Mouse (Mus musculus): ENCODE measurements at regions not wholly inside any gene's neighbourhood (a gene's known extent, or its start where the extent isn't known, plus 50 kb on each side); places are given as distances from the start of the nearest gene placed in this dataset.
A peak's percentile ranks its signal among the peaks of the same experiment; 100 is the strongest.

GRCm38 (mm10) chr17:52085834-52086233, 252.7 kb upstream of the Satb1 start:
- 69% methylated on average over 4 of the region's 4 CpGs for WGBS
- no peak overlapping the region for H3K9ac ChIP-seq (ENCODE audit: low read length)

DNA sequence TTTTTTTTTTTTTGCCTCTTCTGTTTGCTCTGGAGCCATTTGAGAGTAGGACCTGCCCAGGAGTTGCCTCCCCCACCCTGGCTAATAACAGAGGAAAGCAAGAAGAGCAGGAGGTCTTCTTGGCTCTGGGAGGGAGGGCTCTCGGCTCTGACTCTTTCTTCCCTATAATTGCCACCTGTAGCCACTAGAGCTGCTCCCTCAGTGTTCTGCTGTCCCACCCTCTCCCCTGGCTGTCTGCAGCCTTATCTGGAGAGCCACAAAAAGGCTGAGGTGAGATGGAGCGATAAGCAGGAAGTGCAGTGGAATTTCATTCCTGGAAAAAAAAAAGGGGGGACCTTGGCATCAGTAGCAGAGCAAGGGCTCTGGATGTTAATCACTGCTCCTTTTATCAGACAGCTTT, 251.4 kb upstream of the Satb1 start:
- H3K27ac ChIP-seq (ENCODE audit: low read length), result no peak overlapping the region
- H3K4me2 ChIP-seq (ENCODE audit: low read depth, low read length), result no peak overlapping the region
- no peaks in the 10 kb centered on the region for H3K36me3 ChIP-seq (ENCODE audit: control insufficient read depth, insufficient read depth)
- WGBS, result 33% methylated on average over 2 of the region's 2 CpGs
- no peaks in the 10 kb centered on the region for H3K9me3 ChIP-seq (replicated peaks; ENCODE audit: control insufficient read depth, low read length)
- no peak overlapping the region for H3K4me3 ChIP-seq (ENCODE audit: low read length)
- no peak overlapping the region for H3K9ac ChIP-seq (ENCODE audit: low read length)
- no peak for ATAC-seq (replicated peaks; ENCODE audit: extremely low read depth, insufficient read depth, low FRiP score)
- no peaks in the 10 kb centered on the region for H3K4me1 ChIP-seq (ENCODE audit: control insufficient read depth, insufficient read depth, low read length)
- no peaks in the 10 kb centered on the region for H3K27me3 ChIP-seq (ENCODE audit: control insufficient read depth, insufficient read depth, low read length)

More at GRCm38 (mm10) chr17:52085834-52086233, 252.7 kb upstream of the Satb1 start:
- Histone ChIP-seq H3K27ac (ENCODE audit: low read length) (no peak overlapping the region), H3K36me3 (ENCODE audit: control insufficient read depth, insufficient read depth) (no peaks in the 10 kb centered on the region), H3K4me2 (ENCODE audit: low read depth, low read length) (no peak overlapping the region), H3K4me3 (ENCODE audit: low read length) (no peak overlapping the region), H3K27me3 (ENCODE audit: control insufficient read depth, insufficient read depth, low read length) (no peaks in the 10 kb centered on the region), H3K4me1 (ENCODE audit: control insufficient read depth, insufficient read depth, low read length) (no peaks in the 10 kb centered on the region), H3K9me3 (replicated peaks; ENCODE audit: control insufficient read depth, low read length) (no peaks in the 10 kb centered on the region)
- no peak for ATAC-seq (replicated peaks; ENCODE audit: extremely low read depth, insufficient read depth, low FRiP score)

GRCm38 (mm10) chr17:52079316-52079715, 246.2 kb upstream of the Satb1 start:
- Histone ChIP-seq H3K4me3 (ENCODE audit: low read length) (no peak overlapping the region), H3K27ac (ENCODE audit: low read length) (no peak overlapping the region), H3K4me2 (ENCODE audit: low read depth, low read length) (no peak overlapping the region), H3K9me3 (replicated peaks; ENCODE audit: control insufficient read depth, low read length) (no peaks in the 10 kb centered on the region), H3K36me3 (ENCODE audit: control insufficient read depth, insufficient read depth) (no peaks in the 10 kb centered on the region), H3K4me1 (ENCODE audit: control insufficient read depth, insufficient read depth, low read length) (no peaks in the 10 kb centered on the region), H3K27me3 (ENCODE audit: control insufficient read depth, insufficient read depth, low read length) (no peaks in the 10 kb centered on the region), H3K9ac (ENCODE audit: low read length) (no peak overlapping the region)
- WGBS, result 76% methylated on average over 7 of the region's 7 CpGs
- no peak for ATAC-seq (replicated peaks; ENCODE audit: extremely low read depth, insufficient read depth, low FRiP score)

- Histone ChIP-seq H3K9me3 (replicated peaks; ENCODE audit: control insufficient read depth, low read length) (no peaks in the 10 kb centered on the region), H3K4me3 (ENCODE audit: low read length) (no peak overlapping the region)
- ATAC-seq (replicated peaks; ENCODE audit: extremely low read depth, insufficient read depth, low FRiP score), result no peak
Measured at GRCm38 (mm10) chr17:52078496-52078895, 245.4 kb upstream of the Satb1 start.

GRCm38 (mm10) chr17:52077951-52078350, 244.9 kb upstream of the Satb1 start:
- Histone ChIP-seq H3K4me2 (ENCODE audit: low read depth, low read length) (no peak overlapping the region), H3K27ac (ENCODE audit: low read length) (no peak overlapping the region), H3K36me3 (ENCODE audit: control insufficient read depth, insufficient read depth) (no peaks in the 10 kb centered on the region), H3K4me3 (ENCODE audit: low read length) (no peak overlapping the region), H3K4me1 (ENCODE audit: control insufficient read depth, insufficient read depth, low read length) (no peaks in the 10 kb centered on the region), H3K27me3 (ENCODE audit: control insufficient read depth, insufficient read depth, low read length) (no peaks in the 10 kb centered on the region), H3K9ac (ENCODE audit: low read length) (no peak overlapping the region), H3K9me3 (replicated peaks; ENCODE audit: control insufficient read depth, low read length) (no peaks in the 10 kb centered on the region)
- 82% methylated on average over 4 of the region's 4 CpGs for WGBS
- no peak for ATAC-seq (replicated peaks; ENCODE audit: extremely low read depth, insufficient read depth, low FRiP score)

More at GRCm38 (mm10) chr17:52078496-52078895, 245.4 kb upstream of the Satb1 start:
- no peak overlapping the region for H3K9ac ChIP-seq (ENCODE audit: low read length)
- H3K36me3 ChIP-seq (ENCODE audit: control insufficient read depth, insufficient read depth), result no peaks in the 10 kb centered on the region
- H3K27me3 ChIP-seq (ENCODE audit: control insufficient read depth, insufficient read depth, low read length), result no peaks in the 10 kb centered on the region
- no peak overlapping the region for H3K27ac ChIP-seq (ENCODE audit: low read length)
- 68% methylated on average over 8 of the region's 8 CpGs for WGBS
- no peaks in the 10 kb centered on the region for H3K4me1 ChIP-seq (ENCODE audit: control insufficient read depth, insufficient read depth, low read length)
- H3K4me2 ChIP-seq (ENCODE audit: low read depth, low read length), result no peak overlapping the region

GRCm38 (mm10) chr17:52076746-52077145, 243.7 kb upstream of the Satb1 start:
- Histone ChIP-seq H3K4me2 (ENCODE audit: low read depth, low read length) (no peak overlapping the region), H3K4me3 (ENCODE audit: low read length) (no peak overlapping the region), H3K27me3 (ENCODE audit: control insufficient read depth, insufficient read depth, low read length) (no peaks in the 10 kb centered on the region), H3K36me3 (ENCODE audit: control insufficient read depth, insufficient read depth) (no peaks in the 10 kb centered on the region), H3K27ac (ENCODE audit: low read length) (no peak overlapping the region), H3K4me1 (ENCODE audit: control insufficient read depth, insufficient read depth, low read length) (no peaks in the 10 kb centered on the region), H3K9me3 (replicated peaks; ENCODE audit: control insufficient read depth, low read length) (no peaks in the 10 kb centered on the region), H3K9ac (ENCODE audit: low read length) (no peak overlapping the region)
- 56% methylated on average over 2 of the region's 2 CpGs for WGBS
- no peak for ATAC-seq (replicated peaks; ENCODE audit: extremely low read depth, insufficient read depth, low FRiP score)

- ATAC-seq (replicated peaks; ENCODE audit: extremely low read depth, insufficient read depth, low FRiP score), result 0 out of 2 replicates have a peak, but pooled peaks have one; percentile 32
- 65% methylated on average over 2 of the region's 2 CpGs for WGBS
- Histone ChIP-seq H3K27ac (ENCODE audit: low read length) (no peak overlapping the region), H3K36me3 (ENCODE audit: control insufficient read depth, insufficient read depth) (no peaks in the 10 kb centered on the region), H3K4me3 (ENCODE audit: low read length) (no peak overlapping the region), H3K4me1 (ENCODE audit: control insufficient read depth, insufficient read depth, low read length) (no peaks in the 10 kb centered on the region), H3K9ac (ENCODE audit: low read length) (no peak overlapping the region), H3K9me3 (replicated peaks; ENCODE audit: control insufficient read depth, low read length) (no peaks in the 10 kb centered on the region), H3K4me2 (ENCODE audit: low read depth, low read length) (no peak overlapping the region), H3K27me3 (ENCODE audit: control insufficient read depth, insufficient read depth, low read length) (no peaks in the 10 kb centered on the region; the same call in 1 of the 2 replicates)
Measured at GRCm38 (mm10) chr17:52067721-52068120, 234.6 kb upstream of the Satb1 start.

- Histone ChIP-seq H3K4me1 (ENCODE audit: control insufficient read depth, insufficient read depth, low read length) (no peaks in the 10 kb centered on the region), H3K4me3 (ENCODE audit: low read length) (no peak overlapping the region), H3K9ac (ENCODE audit: low read length) (no peak overlapping the region), H3K27ac (ENCODE audit: low read length) (no peak overlapping the region), H3K9me3 (replicated peaks; ENCODE audit: control insufficient read depth, low read length) (no peaks in the 10 kb centered on the region), H3K4me2 (ENCODE audit: low read depth, low read length) (no peak overlapping the region), H3K27me3 (ENCODE audit: control insufficient read depth, insufficient read depth, low read length) (no peaks in the 10 kb centered on the region; the same call in 1 of the 2 replicates), H3K36me3 (ENCODE audit: control insufficient read depth, insufficient read depth) (no peaks in the 10 kb centered on the region)
- WGBS, result 76% methylated on average over 5 of the region's 5 CpGs
- ATAC-seq (replicated peaks; ENCODE audit: extremely low read depth, insufficient read depth, low FRiP score), result no peak
Measured at GRCm38 (mm10) chr17:52064618-52065017, 231.5 kb upstream of the Satb1 start.

DNA sequence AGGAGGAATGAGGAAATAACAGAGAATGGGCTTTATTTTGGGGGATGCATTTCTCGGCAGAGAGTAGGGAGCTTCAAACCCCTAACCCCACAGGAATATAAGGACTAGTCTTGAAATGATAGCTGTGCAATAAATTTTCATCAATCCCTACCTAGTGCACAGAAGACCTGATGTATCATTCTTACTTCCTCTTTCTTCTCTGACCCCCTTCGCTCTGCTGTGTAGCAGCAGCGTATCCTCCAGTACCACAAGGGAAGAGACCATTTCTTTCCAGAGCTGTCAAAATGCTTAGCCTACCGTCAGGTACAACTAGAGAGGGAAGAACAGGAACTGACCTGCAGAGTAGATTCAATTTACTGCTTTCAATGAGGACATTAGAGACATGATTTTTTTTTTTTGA, 230.0 kb upstream of the Satb1 start:
- ATAC-seq (replicated peaks; ENCODE audit: extremely low read depth, insufficient read depth, low FRiP score), result no peak
- Histone ChIP-seq H3K4me2 (ENCODE audit: low read depth, low read length) (no peak overlapping the region), H3K4me1 (ENCODE audit: control insufficient read depth, insufficient read depth, low read length) (no peaks in the 10 kb centered on the region), H3K9ac (ENCODE audit: low read length) (no peak overlapping the region), H3K4me3 (ENCODE audit: low read length) (no peak overlapping the region), H3K27me3 (ENCODE audit: control insufficient read depth, insufficient read depth, low read length) (no peaks in the 10 kb centered on the region), H3K9me3 (replicated peaks; ENCODE audit: control insufficient read depth, low read length) (no peaks in the 10 kb centered on the region), H3K36me3 (ENCODE audit: control insufficient read depth, insufficient read depth) (no peaks in the 10 kb centered on the region), H3K27ac (ENCODE audit: low read length) (no peak overlapping the region)
- WGBS, result 69% methylated on average over 4 of the region's 4 CpGs
